Mouse (Mus musculus) adrenal gland, postnatal 10 days (tissue): Measurements from ENCODE around the gene Arhgap29. TPM values are rescaled to one million over a fixed set of nuclear protein-coding genes. Genes with fewer than 3 reads are reported as not detected.

Source experiments
- DNase-seq: peaks from one replicate; pipeline ENCODE4 v3.0.0; 2021; ENCODE audit warnings: mixed read lengths
- long read RNA-seq, 2 experiments: library from polyadenylated mRNA; stranded (forward); transcript quantifications; one replicate each; pipeline ENCODE4 v2.0.0; 2021
- total RNA-seq, 2 experiments: library from RNA; stranded (reverse); gene quantifications; 2 replicates each; pipeline ENCODE4 v1.2.3; 2021

Gene Arhgap29
- total RNA-seq, result 100 to 1,000 TPM in 1 of 2 experiments, 10 to 100 TPM in 1; 90.5 to 102 TPM
- long read RNA-seq, experiment 1, full-length matches to known transcripts, result 8 of 18 reads
- long read RNA-seq, experiment 1, partial matches to known transcripts, result 7 of 18 reads
- long read RNA-seq, experiment 1, other reads (novel, unspliced or antisense), result 3 of 18 reads
- long read RNA-seq, experiment 2, full-length matches to known transcripts, result 3 of 13 reads
- long read RNA-seq, experiment 2, partial matches to known transcripts, result 5 of 13 reads
- long read RNA-seq, experiment 2, other reads (novel, unspliced or antisense), result 5 of 13 reads

DNA sequence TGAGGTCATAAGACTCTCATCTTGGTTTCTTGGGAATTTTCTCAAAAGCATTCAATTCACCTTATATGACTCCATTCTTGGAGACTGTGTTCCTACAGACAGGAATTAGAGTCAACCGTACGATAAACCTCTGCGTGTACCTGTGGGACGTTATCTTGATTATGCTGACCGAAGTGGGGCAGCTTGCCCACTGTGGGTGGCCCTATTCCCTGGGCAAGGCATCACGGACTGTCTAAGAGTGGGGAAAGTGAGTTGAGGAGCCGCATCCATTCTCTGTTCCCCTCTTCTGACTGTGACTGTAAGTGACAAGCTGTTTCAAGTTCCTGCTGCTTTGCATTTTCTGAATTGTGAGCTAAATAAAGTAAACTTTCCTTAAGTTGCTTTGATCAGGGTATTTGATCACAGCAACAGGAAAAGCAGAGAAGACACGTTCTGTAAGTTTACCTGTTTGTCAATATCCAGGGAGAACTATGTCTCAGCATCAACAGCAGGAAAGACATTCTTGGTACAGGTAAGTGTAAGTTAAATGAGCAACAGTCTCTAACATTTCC lies at the start of gene Arhgap29:
Gene Arhgap29 (plus strand): TSS at position 501 of the 551 bp plus-strand sequence.
- no peak for DNase-seq

DNA sequence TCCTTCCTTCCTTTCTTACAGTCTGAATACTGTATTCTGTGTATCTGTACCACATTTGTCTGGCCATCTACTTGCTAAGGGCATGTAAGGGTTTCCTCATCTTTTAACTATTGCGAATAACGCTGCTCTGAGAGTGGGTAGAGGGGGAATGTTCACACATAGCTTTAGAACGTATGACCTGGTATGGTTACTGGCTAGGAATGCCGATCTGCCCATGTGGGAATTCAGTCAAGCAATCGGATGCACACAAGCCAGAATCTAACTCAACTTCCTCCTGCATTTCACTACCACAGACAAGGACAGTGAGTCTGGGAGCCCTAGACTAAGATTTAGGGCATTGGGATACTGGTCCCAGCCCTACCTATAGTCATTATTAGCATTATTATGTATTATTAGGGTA lies 49.6 kb upstream of the Arhgap29 start:
- no peak for DNase-seq

DNA sequence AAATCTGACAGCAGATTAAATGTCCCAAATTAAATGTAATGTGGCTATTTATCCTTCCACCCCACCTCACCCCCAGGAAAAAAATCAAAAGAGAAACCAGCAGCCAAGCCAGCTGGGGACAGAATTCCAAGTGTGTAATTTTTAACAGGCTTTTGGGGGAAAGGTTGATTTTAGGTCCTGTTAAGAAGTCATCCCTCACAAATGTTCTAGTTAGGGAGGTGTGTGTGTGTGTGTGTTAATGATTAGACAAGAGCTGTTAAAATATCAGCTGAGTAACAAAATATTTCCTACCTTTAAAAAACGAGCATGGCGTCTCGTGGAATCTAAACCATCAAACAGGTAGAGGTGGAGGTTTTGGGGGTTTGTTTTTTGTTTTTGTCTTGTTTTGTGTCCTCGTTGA lies 49.1 kb upstream of the Arhgap29 start:
- DNase-seq, result no peak

DNA sequence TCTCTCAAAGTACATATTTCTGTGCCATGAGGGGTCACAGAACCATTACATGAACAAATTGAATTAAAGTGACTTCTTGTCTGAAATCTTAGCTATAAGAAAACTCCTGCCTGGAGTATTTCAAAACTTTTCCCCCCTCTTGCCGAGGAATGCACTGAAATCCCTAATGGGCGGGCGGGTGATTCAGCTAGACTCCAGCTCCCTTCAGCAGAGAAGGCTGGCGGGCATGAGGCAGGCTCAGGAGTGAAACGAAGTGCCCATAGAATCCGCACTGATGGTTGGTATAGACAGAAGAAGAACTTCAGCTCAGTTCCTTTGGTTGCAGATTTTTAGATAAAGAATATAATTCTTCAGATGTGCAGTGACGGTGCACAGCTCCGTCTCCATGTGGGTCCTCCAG lies 48.6 kb upstream of the Arhgap29 start:
- DNase-seq, result no peak

DNA sequence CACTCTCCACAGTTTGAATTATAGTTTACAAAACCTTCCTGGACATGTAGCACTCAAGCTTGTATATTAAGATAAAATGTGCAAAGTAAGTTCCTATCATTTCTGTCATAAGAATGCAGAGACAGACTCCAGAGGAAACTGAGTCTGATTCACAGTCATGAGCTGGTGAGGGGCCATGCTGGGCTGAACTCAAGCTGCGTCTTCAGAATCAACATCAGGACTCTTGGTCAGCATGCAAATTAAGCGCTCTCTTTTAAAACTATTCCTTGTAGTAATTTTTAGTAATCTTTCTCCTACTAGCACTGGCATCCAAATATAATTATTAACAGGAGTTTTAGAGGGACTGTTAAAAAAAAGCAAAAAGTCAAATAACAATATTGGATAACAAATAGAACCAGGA lies 47.9 kb upstream of the Arhgap29 start:
- DNase-seq, result no peak

DNA sequence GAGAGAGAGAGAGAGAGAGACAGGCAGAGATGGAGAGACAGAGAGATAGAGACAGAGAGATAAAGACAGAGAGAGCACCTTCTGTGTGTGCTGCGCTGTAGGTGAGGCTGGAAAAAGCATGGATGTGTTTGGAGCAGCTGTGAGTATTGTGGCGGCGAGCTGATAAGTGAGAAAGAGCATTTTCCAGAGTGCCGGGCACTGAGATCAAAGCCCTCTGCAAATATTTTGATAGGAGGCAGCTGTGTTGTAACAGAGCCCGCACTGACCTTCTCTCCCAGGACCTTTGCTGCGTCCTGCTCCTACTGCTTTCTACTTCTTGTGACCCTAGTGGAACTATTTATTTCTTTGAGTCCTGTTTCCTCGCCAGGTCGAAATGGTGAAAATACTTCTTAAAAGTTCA lies 45.7 kb upstream of the Arhgap29 start:
- DNase-seq, result peak; percentile 26

DNA sequence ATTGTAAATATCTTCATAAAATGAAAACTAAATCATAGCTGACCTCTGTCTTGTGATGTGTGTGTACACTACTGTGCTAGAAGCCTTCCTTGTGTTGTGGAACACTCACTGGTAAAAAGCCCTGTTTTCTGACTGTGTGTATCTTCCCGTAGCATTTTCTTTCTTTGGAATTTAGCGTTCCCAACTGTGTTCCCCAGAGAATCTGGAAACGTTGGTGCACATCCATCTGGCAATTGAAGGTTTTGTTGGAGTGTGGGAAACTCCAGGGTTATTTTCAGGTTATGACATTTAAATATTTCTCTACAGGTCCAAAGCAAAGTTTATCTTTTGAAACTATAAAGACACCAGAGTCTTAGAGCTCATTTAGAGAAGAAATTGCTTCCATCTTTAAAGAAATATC lies 43.2 kb upstream of the Arhgap29 start:
- DNase-seq, result no peak

DNA sequence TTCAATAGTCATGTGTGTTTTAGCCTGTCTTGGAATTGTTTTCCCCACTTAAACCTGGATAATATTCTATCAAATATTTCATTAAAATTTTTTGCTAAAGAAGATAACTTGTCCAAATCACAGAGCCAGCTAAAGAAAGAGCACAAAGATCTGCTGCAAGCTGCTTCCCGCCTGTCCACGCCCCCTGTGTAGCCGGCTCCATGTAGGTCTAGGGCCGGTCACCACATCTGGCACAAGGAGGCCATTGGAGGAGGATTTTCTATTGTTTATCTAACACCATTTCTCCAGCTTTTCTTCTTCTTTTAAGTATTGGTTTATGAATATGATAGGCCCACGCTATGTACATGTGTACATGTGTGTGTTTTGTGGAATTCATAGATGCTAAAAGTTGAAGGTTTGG lies 38.9 kb upstream of the Arhgap29 start:
- DNase-seq, result no peak

DNA sequence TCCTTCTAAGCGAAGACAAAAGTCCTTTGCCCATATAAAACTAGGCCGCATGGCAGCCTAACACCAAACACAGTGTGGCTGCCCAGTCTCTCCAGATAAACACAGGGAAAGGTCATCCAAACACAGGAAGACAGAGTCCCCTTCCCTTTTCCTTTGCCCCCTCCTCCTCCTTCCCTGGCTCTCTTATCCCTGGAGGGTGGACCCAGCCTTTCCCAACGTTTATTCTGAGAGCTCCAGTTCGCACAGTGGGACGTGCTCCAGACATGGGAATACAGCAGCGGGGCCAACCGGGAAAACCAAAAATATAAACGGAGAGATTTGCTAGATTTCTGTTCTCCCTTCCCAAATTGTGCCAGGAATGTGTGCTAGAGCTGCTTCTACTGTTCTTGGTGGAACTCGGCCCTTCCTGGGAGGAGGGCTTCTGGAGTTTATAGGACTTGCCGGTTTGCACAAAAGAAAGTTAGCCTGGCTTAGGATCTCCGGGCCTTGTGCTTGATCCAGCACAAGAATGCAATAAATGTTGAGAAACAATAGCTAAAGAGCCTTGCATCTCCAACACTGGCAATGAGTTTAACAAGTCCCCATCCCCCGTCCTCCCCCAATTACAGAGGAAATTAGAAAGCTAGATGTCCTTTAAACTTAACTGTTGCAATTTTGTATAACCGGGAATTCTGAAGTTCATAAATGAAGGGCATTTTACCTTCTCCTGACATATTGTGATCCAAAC lies 37.7 kb upstream of the Arhgap29 start:
- peak; percentile 71 for DNase-seq

DNA sequence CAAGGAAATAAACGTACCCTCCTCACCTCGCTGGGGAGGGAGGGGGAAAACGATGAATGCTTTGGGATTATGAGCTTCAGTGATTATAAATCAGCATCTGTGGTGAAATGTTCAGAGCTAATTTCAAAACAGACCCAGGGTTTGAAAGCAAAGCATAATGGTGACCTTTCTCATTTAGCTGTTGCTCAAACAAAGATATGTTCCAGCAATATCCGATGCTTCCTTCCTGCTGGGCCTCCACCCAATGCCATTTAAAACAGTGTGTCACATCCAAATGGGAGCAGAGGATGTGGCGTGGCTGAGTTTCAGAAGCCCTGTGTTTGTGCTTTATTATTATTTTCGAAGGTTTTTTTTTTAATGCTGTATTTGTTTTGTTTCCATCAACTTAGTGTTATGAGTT lies 37.1 kb upstream of the Arhgap29 start:
- DNase-seq, result peak; percentile 53

DNA sequence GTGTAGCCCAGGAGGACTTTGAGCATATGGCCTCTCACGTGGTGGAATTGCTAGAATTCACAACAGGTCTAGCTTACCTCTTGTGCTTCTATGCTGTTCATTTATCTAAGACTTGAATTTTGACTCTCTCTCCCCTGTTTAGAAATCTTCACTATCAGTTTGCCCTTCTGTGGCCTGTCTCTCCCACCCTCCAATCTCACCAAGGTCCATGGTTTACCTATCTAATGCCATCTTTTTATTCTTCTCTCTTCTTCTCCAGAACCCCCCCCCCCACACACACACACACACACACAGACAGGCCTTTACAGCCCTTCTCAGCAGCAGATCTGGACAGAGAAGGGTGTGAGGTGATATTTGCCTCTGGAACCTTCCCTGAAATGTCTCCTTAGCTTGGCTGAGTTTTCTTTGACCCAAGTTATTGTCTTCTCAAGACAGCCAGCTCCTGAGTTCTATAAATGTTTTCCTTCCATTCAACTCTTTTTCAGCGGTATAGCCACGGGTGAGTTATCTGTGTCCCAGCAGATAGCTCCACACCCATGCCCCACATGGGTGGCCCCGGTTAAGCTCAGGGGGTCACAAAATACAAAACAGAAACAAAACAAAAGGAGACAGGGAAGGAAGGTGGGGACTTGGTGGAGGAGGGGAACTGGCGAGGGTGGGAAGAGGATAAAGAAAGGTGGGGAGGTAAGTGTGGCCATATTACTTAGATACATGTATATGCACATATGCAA lies 35.4 kb upstream of the Arhgap29 start:
- no peak for DNase-seq

DNA sequence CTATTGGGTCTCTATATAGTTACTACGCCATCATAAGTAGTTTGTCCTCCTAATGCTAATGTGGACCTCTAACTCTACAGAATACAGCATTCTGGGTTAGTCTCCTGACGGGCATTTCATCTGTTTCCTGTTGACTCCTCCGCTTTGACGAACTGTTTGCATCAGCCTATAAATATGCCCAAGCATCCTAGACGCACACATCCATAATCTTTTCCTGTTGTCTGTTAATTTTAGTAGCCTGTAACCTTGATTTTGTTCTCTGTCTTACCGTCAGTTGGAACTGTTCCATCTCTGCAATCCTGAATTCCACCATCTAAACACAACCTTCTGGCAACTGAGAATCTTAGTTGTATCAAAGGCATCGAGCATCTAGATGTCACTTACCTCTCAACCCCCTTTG lies 34.7 kb upstream of the Arhgap29 start:
- no peak for DNase-seq

DNA sequence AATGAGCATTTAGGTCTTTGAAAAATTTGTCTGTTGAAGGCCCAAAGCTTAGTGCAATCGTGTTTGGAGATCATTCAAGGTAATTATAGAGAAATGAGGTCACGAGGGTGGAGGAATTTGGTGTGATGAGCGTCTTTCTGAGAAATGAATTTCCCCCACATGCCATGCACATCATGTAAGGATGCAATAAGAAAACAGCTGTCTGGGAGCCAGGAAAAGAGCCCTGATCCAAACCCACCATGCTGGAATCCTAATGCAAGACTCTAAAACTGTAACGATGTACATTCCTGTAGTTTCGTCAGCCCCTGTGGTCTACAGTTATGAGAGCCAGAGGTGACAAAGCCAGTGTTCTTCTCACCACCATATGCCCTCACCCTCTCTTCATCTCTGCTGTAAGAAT lies 32.4 kb upstream of the Arhgap29 start:
- no peak for DNase-seq

DNA sequence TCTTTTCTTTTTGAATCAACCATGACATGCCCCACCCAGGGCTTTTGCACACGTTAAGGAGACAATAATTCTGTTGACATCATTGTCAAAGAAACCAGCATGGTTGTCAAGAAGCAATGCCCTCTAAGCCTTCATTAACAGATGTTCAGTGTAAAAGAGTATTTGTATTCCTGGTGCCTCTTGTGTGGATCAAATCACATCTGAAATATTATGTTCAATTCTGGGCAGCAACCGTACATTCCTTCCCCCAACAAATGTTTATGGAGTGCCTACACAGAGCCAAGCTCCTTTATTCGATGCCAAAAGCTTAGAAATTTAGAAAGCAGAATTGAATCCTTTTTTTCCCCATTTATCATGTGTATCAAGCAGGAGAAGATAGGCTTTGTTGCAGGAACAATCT lies 31.6 kb upstream of the Arhgap29 start:
- DNase-seq, result no peak

DNA sequence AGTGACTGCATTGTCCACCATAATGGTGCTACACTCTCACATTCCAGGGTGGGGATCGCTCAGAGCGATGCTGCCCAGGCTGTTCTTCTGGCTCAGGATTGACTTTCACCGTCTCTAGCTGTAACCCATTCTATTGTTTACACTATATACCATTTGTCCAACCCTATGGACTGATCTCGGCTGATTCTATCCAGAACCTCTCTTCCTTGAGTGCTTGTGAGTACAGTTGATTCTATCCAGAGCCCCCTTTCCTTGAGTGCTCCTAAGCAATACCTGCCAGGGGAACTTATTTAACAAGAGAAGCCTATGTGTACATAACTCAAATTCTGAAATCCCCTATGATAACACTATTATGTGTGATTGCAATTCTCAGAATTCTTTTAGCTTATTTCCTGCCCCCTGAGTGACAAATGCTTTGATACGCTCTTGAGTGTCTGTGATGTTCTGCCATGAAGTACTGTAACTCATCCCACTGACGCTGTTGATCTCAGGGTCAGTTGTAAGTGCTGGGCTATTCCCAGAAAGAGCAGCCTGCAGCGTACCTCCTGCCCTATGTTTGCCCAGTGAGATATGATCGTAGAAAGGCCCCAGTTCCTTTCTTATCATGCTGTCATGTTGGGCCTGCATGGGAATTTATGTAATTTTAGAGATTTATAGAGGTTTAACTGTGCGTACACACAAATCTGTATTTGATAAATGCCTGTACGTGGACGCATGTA lies 27.4 kb upstream of the Arhgap29 start:
- DNase-seq, result peak; percentile 44

DNA sequence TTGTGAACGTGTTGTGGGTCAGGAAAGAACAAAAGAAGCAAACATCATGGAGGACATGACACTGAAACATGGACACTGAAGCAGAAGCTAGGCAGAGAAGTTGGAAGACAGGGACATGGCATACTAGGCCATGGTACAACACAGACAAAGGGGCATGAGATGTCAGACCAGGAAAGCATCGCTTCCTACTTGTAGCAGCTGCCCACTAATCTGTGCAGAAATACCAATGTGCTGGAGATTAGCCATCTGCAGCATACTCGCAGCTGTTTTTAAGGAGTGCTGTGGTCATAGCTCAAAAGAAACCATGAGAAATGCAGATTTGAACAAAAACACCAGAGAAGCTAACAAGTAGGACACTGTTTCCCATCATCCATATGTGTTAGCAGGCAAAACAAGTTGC lies 24.7 kb upstream of the Arhgap29 start:
- no peak for DNase-seq

DNA sequence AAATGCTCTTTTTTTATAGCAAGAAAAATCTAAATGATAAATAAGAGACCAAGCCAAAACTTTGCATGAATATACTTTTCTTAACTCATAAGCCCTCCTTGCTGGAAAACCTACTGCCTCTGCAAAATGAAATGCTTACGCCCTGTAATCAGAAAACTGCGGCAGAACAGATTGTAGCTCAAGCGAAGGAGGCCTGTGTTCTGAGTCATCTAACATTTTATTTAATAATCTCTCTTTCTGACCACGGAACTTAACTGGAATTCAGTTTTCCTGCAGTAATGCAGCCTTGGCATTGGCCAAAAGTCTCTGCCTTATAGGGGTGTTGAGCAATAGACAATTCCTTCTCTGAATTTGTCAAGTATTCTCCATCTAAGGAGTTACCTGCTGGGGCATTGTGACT lies 19.5 kb upstream of the Arhgap29 start:
- DNase-seq, result no peak

DNA sequence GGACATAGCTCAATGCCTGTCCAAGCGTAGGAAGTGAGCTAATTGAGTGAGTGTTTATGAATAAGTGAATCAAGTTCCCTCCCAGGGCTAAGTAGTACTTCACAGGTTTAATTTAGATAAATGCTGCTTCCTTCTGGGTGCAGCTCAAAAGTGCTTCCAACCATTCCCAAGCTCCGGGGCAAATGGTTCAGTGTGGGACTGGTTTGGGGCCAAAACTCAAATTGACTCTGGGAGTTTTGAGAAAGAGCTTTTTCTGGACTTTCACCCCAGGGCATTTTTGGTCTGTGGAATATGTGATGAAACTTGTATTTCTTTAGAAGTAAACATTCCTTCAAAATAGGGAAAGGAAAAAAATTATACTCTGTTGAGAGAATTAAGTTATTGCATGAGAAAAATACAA lies 16.1 kb upstream of the Arhgap29 start:
- DNase-seq, result no peak

DNA sequence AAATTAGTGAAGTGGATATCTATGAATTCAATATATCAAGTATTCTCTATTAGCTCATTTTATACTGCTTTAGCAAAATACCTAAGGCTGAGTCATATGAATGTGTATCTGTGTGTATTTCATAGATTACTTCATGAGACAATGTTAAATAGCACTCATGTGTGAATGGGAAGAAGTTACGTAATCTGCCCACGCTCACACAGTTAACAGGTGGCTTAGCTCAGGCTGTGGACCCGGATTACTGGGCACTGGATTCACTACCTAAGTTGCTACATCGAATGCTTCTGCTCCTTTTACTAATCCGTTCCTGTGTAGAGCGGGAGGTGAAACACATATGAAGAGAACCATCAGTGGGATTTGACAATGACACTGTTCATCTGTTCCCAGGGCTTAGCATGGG lies 15.3 kb upstream of the Arhgap29 start:
- DNase-seq, result no peak

DNA sequence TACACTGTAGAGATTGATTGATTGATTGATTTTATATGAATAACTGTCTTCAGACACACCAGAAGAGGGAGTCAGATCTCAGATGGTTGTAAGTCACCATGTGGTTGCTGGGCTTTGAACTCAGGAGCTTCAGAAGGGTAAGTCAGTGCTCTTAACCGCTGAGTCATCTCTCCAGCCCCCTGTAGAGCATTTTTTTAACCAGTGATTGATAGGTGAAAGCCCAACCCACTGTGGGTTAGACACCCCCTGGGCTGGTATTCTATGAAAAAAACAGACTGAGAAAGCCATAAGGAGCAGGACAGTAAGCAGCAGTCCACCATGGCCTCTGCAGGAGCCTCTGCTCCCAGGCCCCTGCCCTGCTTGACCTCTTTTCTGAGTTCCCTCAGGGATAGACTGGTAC lies 12.7 kb upstream of the Arhgap29 start:
- DNase-seq, result no peak

DNA sequence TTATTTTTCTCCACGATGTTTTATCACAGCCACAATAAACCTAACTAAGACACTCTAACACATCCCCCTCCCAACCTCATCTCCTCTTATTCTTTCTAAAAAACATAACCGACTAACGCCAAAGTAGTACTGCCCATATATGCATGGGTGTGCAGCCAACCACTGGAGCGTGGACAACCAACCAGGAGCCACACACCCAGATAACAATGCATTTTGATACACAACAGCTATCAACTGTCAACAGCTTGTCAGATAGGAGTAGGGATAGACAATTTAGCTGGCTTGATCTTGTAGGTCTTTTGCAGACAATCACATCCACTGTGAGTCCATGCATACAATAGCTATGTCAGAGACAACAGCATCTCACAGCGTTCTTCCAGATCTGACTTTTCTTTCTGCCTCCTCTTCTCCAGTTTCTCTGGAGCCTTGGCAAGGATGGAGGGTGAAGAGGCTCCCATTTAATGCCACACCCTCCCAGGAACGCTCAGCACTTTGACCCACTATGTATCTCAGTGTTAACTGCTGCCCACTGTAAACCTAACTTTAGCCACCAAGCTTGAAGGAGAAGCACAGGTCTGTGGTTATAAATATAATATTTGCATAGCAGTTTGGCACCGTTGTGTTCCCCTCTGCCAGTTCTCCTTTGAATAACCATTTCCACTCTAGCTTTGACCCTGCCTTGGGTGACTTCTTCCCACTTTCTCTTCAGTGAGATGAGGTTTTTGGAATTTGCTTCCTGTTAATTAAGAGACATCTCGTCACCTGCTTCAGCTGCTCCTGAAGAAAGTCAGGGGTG lies 12.0 kb upstream of the Arhgap29 start:
- DNase-seq, result no peak
